ENCODE assay signal across 8 mouse cellular contexts in genomic region chrX:166239520-166239919, GRCm38 (mm10). TPM values are rescaled to one million over a fixed set of nuclear protein-coding genes. Genes with fewer than 3 reads are reported as not detected.
DNase-seq lines count a peak whose midpoint lies in the region; ATAC-seq lines count a peak whose summit lies in the region.

No protein-coding gene starts in this region.

- WGBS in heart, embryonic 11.5 days (ENCODE audit: insufficient replicate concordance) = 18% methylated on average over 13 of the region's 13 CpGs
- WGBS in hindbrain, embryonic 14.5 days = 25% methylated on average over 13 of the region's 13 CpGs
- WGBS in midbrain, embryonic 16.5 days = 25% methylated on average over 13 of the region's 13 CpGs

- peak overlapping the region; percentile 89 for H3K4me2 ChIP-seq in heart, embryonic 11.5 days
- H3K4me2 ChIP-seq in hindbrain, embryonic 14.5 days (replicated peaks) = peak overlapping the region; percentile 70
- peak overlapping the region; percentile 69 for H3K4me2 ChIP-seq in midbrain, embryonic 16.5 days (ENCODE audit: low read length)

- DNase-seq in heart, postnatal 14 days = no peak
- DNase-seq in ZHBTc4 (ENCODE audit: low read depth, low spot score) = peak; percentile 10
- DNase-seq in hindbrain, embryonic 14.5 days (ENCODE audit: low spot score) = no peak
- no peak for DNase-seq in layer of hippocampus, postnatal 10 days (ENCODE audit: low spot score in 2 of 2)
- DNase-seq in cerebellum, postnatal 10 days = no peak

- 0 out of 2 replicates have a peak, but pooled peaks have one; percentile 14 for ATAC-seq in heart, embryonic 11.5 days (replicated peaks; ENCODE audit: insufficient number of reproducible peaks, low FRiP score, low TSS enrichment)
- ATAC-seq in hindbrain, embryonic 14.5 days (ENCODE audit: low FRiP score) = no peak
- peak; percentile 49 for ATAC-seq in midbrain, embryonic 16.5 days
- ATAC-seq in erythroid progenitor cell, adult 5-6 weeks (replicated peaks; ENCODE audit: low FRiP score, poor library complexity, severe bottlenecking) = no peak

- H3K9ac ChIP-seq in heart, embryonic 11.5 days (ENCODE audit: low read depth, low read length) = no peak overlapping the region; the same call in 1 of the 2 replicates
- H3K9ac ChIP-seq in hindbrain, embryonic 14.5 days = peak overlapping the region; percentile 68
- peak overlapping the region; percentile 72 for H3K9ac ChIP-seq in midbrain, embryonic 16.5 days (ENCODE audit: low read depth, low read length)

- H3K4me3 ChIP-seq in heart, embryonic 11.5 days (ENCODE audit: low read depth, low read length) = peak overlapping the region; percentile 49
- peak overlapping the region; percentile 56 for H3K4me3 ChIP-seq in hindbrain, embryonic 14.5 days (replicated peaks; ENCODE audit: low read length)
- H3K4me3 ChIP-seq in midbrain, embryonic 16.5 days (ENCODE audit: low read depth, low read length) = peak overlapping the region; percentile 60

- no peaks in the 10 kb centered on the region for H3K4me1 ChIP-seq in heart, embryonic 11.5 days (ENCODE audit: control insufficient read depth, insufficient read depth, low read length)
- H3K4me1 ChIP-seq in hindbrain, embryonic 14.5 days (replicated peaks; ENCODE audit: control insufficient read depth, insufficient read depth, low read length) = no peaks in the 10 kb centered on the region
- no peaks in the 10 kb centered on the region for H3K4me1 ChIP-seq in midbrain, embryonic 16.5 days (ENCODE audit: control insufficient read depth, insufficient read depth, low read length)

- H3K27ac ChIP-seq in heart, embryonic 11.5 days (ENCODE audit: low read depth, low read length) = no peak overlapping the region
- peak overlapping the region; percentile 44; the same call in 1 of the 2 replicates for H3K27ac ChIP-seq in hindbrain, embryonic 14.5 days
- peak overlapping the region; percentile 72 for H3K27ac ChIP-seq in midbrain, embryonic 16.5 days (ENCODE audit: low read length)

- no peaks in the 10 kb centered on the region for H3K9me3 ChIP-seq in heart, embryonic 11.5 days (replicated peaks; ENCODE audit: control insufficient read depth, low read length)
- no peaks in the 10 kb centered on the region for H3K9me3 ChIP-seq in hindbrain, embryonic 14.5 days (ENCODE audit: control insufficient read depth, low read length)
- H3K9me3 ChIP-seq in midbrain, embryonic 16.5 days (replicated peaks; ENCODE audit: control insufficient read depth, low read length, poor library complexity, severe bottlenecking) = no peaks in the 10 kb centered on the region

- H3K36me3 ChIP-seq in heart, embryonic 11.5 days (ENCODE audit: control insufficient read depth, insufficient read depth, low read length) = no peaks in the 10 kb centered on the region
- H3K36me3 ChIP-seq in hindbrain, embryonic 14.5 days (replicated peaks; ENCODE audit: control insufficient read depth, insufficient read depth) = no peaks in the 10 kb centered on the region
- no peaks in the 10 kb centered on the region for H3K36me3 ChIP-seq in midbrain, embryonic 16.5 days (ENCODE audit: control insufficient read depth, insufficient read depth, low read length)

- peaks cover 3% of the 10 kb centered on the region; the same call in 1 of the 2 replicates for H3K27me3 ChIP-seq in heart, embryonic 11.5 days (ENCODE audit: control insufficient read depth, insufficient read depth, low read length)
- peaks cover 8% of the 10 kb centered on the region; the same call in 1 of the 2 replicates for H3K27me3 ChIP-seq in hindbrain, embryonic 14.5 days (ENCODE audit: control insufficient read depth, insufficient read depth, low read length)
- H3K27me3 ChIP-seq in midbrain, embryonic 16.5 days (ENCODE audit: control insufficient read depth, insufficient read depth, low read depth, low read length) = peaks cover 2% of the 10 kb centered on the region

- intact Hi-C loops in heart, postnatal 14 days (cut with DNase I) = no loop called here

RNA-seq across cellular contexts. Expression of gene Gpm6b, which starts 0.8 kb away (rescaled TPM):
- polyA plus RNA-seq in heart, embryonic 11.5 days (2014; fragmentation: Nextera tagmentation; extraction: Ambion mirVana) = 5.2 and 6.3 TPM in 2 replicates
- total RNA-seq in heart, postnatal 14 days (2021) = 10 to 100 TPM in 1 of 2 experiments, 1 to 10 TPM in 1; 10.0 to 10.1 TPM
- 233 and 249 TPM in 2 replicates for polyA plus RNA-seq in hindbrain, embryonic 14.5 days (2014; fragmentation: Nextera tagmentation; extraction: Ambion mirVana)
- polyA plus RNA-seq in midbrain, embryonic 16.5 days (2015; fragmentation: Nextera tagmentation; extraction: Ambion mirVana) = 278 and 282 TPM in 2 replicates
- 100 to 1,000 TPM; 755 to 812 TPM for total RNA-seq in layer of hippocampus, postnatal 10 days (2021)
- total RNA-seq in erythroid progenitor cell, adult 5-6 weeks (2015; ENCODE audit: low replicate concordance) = 0.84 TPM in 1 of 2 replicates, not detected in the other
- 0.26 TPM in 1 of 2 replicates, not detected in the other for total RNA-seq in erythroid progenitor cell, adult 5-6 weeks (2017; ENCODE audit: low replicate concordance)

Comparison
In these comparisons a context has a peak if more than half of its experiments do, and no peak if none do; other contexts are left out.
1. ATAC-seq: peak in heart, embryonic 11.5 days (single experiment) and midbrain, embryonic 16.5 days (single experiment); none in hindbrain, embryonic 14.5 days (single experiment) and erythroid progenitor cell, adult 5-6 weeks (single experiment).
2. RNA of gene Gpm6b, which starts 0.8 kb away (total RNA-seq): 755 to 812 TPM in layer of hippocampus, postnatal 10 days; 10.0 to 10.1 TPM in heart, postnatal 14 days and 0.26 to 0.84 TPM in erythroid progenitor cell, adult 5-6 weeks; every median in the first group is over 10 times any median in the second.
3. Peak in every context shown above with its lines, with median percentiles within 50 percentile points of each other: H3K4me2 ChIP-seq and H3K4me3 ChIP-seq.